Mouse (Mus musculus): Measurements from ENCODE around the gene Dock9.
"Not testable (repeated sequence)": the region's sequence is repeated elsewhere in the genome, so short reads cannot be mapped to it uniquely, and the experiment has no call there.

Dock9 gene

DNA sequence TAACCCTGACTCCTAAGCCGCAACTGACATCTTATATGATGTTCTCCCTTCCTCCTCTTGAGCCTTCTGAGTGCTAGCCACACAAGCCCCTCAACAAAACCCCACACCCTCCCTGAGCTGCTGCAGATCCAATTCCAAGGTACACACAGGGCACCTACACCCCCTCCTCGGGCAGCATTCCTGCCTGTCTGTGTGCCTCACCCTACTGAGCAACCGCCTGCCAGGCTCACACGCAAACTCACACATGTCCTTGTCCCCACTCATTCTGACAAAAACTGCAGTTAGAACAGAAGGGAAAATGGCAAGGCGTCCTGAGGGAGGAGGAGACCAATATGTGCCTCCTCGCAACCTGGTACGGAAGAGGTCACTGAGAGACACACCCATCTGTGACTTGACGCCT lies 60.4 kb downstream of the Dock9 start:
- no peak for DNase-seq (ENCODE audit: low spot score)

DNA sequence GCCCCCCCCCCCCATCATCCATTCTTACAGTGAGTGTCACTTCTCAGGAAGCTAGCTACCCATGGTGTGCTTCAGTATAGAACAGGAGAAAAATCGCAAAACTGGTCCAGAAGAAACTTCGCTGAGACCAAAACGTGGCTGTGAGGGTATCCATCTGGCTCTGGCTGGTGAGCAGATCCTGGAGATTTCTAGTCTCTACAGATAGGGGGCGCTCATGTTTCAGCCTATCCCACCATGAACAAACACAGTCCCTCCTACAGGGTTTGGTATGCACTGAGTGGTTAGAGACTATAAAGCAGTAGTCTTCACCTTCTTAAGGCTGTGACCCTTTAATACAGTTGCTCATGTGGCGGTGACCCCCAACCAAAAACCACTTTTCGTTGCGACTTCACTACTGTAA lies 62.0 kb downstream of the Dock9 start:
- no peak for DNase-seq (ENCODE audit: low spot score)

DNA sequence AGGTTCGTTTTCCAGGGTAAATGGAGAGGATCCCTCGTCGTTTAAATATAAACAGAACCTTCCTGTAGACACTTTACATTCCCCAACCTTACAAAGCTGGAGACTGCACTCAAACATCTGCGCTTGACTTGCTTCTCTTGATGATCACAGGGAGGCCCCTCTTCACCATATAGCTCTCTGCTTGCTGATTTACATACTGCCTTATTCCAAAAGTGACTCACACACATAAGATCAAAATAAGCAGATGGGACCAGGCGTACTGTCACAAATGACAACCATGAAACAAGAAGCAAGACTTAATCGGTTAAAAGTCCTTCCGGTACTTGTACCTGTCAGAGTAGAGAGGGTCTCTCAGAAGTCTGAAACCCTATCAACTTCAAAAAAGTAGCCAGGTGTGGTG lies 63.4 kb downstream of the Dock9 start:
- DNase-seq (ENCODE audit: low spot score) = no peak

DNA sequence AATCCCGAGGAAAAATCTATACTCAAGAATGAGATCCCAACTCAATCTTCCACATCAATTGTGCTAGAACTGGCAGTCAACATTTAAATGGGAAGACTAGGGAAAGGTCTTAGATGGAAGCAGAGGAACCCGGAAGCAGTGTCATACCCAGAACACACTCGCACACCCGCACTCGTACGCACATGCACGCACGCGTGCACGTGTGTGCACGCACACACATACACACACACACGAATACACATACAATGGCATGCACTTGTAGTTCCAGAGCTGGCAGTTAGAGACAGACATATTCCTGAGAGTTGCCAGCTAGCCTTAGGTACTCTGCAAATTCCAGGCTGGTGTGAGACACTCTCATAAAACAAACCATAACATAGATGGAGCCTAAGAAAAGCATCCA lies 63.9 kb downstream of the Dock9 start:
- DNase-seq (ENCODE audit: low spot score) = no peak

DNA sequence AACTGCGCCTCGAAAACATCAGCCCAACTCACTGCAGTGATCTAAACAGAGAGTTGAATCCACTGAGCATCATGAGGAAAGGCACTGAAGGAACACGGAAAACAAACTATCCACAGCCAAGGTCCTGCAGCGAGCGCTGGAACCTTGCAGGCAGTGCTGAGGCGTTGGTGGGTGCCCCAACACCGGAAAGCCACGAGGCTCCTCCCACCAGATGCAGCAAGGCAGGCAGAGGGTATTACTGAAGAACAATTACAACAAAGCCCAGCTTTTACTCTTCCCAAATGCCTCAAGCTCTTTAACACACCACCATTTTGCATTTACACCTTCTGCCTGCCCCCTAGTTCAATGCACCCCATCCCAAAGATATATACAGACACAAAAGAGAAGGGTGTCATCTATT lies 65.4 kb downstream of the Dock9 start:
- no peak for DNase-seq (ENCODE audit: low spot score)

DNA sequence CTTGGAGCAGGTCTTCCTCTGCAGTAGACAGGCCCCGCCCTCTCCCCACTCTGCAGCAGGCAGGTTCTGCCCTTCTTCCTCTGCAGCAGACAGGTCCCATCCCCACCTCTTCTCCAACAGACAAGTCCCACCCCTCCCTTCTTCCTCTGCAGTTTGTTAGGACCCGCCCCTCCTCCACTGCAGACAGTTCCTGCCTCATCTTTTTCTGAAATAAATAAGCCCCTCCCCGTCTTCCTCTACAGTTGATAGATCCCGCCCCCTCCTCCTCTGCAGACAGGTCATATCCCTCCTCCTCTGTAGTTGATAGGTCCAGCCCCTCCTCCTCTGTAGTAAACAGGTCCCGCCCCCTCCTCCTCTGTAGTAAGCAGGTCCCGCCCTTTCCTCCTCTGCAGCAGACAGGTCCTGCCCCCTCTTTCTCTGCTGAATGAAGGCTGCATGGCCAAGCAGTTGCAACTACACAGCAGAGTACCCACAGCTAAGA lies 65.9 kb downstream of the Dock9 start:
- DNase-seq (ENCODE audit: low spot score) = no peak

DNA sequence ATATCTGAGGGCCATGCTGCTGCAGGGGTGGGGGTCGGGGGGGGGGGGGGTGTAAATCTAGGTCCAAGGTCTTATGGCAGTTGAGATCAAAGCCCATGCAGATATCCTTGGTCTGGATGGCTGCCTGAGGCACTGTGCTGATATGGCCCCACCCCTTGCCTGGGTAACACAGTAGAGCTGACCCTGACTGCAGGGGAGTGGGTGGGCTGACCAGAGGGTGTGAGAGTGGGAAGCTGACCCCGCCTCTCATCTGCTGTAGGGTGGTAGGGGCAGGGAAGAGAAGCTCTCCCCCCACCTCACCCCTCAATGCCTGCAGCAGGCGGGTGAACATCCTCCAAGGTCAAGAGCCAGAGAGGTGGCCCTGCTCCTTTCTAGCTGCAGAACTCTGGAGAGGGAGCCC lies 66.7 kb downstream of the Dock9 start:
- DNase-seq (ENCODE audit: low spot score) = no peak

DNA sequence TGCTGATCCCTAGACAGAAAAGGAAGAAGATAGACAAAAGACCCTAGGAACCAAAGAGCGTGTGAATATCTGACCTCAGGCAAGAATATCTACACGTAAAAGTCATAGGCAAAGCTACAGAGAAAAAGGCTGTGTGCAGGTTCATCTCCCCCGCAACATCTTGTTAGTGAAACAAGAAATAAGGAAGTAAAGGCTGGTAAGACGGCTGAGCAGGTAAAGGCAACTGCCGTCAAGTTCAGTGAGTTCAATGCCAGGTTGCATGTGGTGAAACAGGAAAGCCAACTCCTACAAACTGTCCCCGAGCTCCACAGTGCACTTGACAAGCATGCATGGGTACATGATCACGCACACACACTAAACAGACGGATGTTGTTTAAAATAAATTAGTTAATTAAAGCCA lies 69.6 kb downstream of the Dock9 start:
- DNase-seq (ENCODE audit: low spot score) = no peak

DNA sequence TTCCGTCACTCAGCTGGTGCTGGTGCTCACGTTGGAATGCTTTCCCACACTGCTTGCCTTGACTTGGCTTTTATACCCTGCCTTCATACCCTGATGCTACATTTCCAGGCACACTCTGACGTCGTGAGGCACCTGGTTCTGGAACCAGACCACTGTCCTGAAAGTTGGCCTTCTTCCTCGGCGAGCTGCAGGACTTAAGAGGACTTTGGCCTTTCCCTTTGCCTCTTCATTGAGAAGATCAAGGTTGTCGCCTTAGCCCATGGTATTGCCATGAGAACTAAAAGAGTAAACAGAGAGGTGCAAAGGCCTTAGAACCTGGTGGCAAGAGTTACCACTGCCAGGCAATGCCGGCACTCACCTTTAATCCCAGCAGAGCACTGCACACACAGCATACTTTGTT lies 73.1 kb downstream of the Dock9 start:
- no peak for DNase-seq (ENCODE audit: low spot score)

DNA sequence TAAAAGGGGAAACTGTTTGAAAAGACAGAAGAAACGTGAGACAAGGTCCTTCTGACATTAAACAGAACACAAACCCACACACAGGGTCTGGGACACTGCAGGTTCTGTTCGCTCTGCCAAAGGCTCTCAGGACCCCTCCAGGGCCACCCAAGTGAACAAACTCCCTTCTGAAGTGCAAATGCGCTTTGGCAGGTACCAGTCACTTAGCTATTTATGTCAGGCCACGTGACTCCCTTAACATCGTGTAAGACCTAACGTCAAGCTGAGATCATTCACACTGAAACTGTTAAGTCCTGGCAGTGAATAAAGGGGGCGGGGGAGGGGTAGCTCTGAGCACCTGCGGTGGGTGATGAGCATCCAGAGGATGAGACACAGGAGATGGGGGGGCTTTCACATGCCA lies 74.9 kb downstream of the Dock9 start:
- DNase-seq (ENCODE audit: low spot score) = no peak

DNA sequence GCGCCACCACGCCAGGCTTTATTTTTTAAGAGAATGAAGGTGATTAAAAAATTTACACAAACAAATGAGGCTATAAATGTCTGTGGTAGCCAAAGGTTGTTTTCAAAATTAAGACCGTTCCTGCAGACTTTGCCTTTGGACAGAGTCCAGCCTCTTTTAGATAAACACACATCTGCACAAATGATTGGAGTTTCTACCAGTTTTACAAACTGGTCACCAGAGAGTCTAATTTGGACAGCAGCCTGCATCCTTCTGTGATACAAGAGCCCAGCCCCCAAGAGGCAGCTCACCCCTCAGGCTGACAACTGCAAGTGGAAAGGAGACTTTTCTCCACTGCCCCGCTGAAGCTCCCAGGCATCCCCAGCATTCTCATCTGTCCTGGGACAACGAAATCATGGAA lies 76.2 kb downstream of the Dock9 start:
- no peak for DNase-seq (ENCODE audit: low spot score)

DNA sequence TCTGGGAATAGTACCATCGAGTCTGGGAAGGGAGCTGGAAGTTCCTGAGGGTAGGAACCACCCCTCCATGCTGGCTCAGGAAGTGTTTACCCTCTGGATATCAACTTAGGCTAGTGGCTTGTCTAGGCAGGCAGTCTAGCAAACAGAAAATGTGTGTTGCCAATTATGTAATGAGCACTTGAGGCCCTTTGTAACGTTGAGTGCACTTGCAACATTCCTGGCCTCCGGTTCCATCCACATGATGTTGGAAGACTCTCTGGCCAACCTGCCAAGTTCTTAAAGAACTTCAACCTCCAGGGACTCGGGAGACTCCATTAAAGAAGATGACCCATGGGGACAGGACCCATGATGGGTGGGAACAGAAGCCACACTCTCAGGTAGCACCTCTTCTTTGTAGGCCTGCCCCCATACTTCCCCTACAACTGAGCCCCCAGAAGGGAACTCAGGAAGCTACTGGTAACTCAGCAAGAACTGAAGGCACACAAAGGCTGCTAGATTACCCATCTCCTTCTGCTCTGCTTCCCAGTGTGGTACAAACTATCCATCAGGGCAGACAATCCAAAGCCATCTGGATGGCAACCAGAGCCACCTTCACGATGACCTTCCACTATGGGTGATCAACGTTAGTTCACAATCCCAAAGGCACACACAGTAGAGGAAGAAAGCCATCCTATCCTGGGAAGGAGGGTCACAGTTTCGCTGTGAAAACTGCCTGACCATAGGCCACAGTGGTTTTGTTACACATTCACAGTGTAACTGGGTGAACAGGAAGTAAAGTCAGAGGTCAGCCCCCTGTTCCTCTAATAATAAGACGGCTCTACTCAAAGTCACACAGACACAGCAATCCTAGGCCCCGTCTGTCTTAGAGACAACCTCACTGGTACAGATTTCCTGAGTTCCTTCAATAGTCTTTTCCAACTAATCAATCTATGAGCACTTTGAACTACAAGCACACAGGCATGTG lies 77.7 kb downstream of the Dock9 start:
- DNase-seq (ENCODE audit: low spot score) = no peak

DNA sequence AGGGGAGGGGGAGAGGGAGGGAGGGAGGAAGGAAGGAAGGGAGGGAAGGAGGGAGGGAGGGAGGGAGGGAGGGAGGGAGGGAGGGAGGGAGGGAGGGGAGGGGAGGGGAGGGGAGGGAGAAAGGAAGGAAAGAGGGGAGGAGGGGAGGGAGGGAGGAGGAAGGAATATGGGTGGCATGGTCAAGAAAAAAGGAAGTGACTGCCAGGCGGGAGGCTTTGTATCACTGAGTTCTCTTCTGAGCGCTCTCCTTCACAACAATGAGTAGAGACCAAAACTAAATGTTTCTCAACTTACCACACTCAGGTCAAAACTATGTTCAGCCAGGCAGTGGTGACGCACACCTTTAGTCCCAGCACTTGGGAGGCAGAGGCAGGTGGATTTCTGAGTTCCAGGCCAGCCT lies 82.8 kb downstream of the Dock9 start:
- not testable (repeated sequence) for DNase-seq (ENCODE audit: low spot score)

DNA sequence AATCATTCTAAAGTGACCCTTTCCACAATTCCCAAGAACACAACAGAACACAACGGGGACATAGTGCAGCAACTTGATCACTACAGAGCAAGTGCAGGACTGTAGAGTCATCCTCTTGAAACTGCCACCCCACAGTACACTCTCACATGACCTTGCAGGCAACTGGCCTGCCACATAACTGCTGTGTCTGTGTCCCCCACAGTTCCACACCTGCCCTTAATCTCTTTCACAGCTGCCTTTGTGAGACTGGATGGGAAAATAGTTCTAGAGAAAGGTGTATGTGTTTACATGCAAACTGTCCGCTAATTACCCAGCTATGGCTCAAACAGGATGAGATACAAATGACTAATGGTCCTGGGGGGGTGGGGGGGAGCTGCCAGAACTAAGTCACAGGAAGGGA lies 83.4 kb downstream of the Dock9 start:
- DNase-seq (ENCODE audit: low spot score) = no peak

DNA sequence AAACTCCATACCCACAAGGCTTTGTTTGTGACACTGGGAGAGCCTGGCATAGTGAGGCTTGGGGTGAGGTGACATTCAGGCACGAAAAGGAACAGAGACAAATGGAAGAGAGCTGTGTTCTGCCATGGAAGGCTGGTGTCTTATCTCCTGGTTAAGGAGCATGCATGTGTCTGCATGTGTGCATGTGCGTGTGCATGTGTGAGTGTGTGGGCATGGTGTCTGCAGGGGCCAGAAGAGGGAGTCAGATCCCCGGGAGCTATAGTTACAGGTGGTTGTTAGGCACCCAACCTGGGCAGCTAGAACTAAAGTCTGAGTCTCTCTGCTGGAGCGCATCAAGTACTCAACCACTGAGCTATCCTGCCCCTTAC lies 83.8 kb downstream of the Dock9 start:
- no peak for DNase-seq (ENCODE audit: low spot score)

DNA sequence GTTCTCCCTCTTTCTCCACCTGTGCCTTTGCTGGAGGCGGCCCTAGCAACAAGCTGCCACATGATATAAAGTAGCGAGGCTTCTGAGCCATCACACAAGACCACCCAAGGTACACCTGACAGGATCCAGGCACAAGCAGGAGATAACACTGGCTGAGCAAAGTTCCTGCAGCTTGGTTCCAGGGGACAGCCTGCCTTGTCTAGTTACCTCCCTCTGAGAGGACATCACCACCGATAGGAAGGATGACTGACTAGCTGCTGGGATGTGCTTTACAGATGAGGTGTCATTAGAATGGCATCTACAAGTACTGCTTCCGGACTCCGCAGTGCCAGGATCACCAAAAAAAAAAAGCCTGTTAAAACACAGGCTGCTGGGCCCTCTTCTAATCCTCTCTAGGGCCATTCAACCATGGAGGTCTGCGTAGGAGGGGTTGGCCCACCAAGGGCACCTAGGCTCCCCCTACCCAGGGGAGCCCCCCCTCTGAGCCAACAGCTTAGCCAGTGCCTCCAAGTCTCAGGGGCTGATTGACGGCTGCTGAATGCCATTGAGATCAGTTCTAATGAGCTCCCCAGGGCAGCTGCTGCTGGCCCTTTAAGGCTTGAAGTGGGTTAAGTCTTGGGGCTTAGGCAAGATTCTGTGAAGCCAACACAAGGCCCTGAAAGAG lies 84.3 kb downstream of the Dock9 start:
- no peak for DNase-seq (ENCODE audit: low spot score)

DNA sequence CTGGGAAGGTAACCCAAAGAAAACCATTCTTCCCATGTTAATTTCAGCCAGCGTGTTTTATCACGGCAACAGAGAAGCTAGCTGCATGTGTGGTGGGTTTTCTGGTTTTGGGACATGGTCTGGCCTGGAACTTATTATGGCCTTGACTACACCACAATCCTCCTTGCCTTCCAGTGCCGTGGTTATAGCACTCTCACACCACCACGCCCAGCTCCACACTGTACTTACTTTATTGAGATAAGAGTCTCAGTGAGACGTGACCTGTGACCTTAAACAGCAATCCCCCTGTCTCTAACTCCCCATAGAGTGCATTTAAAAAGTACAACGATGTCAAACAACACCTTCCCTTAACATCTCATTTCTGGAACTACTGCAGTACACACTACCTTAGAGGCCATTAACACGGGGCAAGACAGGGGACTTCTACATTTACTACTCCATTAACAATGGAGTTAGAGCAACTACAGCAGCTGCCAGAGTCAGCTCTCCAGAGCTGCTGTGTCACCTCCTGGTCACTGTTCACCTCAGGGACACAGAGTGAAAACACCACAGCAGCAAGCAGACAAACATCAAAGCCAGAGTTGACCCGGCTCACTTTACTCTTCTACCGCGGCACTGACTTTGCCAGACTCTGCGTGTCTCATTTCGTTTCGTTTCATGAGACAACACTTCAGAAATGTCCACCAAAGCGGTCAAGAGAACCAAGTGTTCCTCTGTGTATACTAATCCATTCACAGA lies 86.4 kb downstream of the Dock9 start:
- DNase-seq (ENCODE audit: low spot score) = no peak

DNA sequence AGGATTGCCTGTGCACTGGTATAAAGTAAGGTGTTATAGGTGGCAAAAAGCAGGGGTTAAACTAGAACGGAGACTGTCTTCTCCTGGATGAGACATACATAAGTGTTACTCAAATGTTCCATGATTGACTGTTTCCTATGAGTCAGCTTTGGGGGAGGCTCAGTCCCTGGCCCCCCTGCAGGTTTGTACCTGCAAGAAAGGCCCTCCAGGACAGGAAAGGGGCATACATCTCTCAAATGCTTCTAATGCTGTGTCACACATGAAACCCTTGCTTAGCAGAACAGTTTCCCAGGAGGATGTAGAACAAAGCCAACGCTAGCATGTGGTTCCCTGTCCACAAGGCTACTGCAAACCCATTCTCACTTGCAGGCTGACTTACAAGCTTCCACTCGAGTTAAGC lies 87.5 kb downstream of the Dock9 start:
- DNase-seq (ENCODE audit: low spot score) = no peak

DNA sequence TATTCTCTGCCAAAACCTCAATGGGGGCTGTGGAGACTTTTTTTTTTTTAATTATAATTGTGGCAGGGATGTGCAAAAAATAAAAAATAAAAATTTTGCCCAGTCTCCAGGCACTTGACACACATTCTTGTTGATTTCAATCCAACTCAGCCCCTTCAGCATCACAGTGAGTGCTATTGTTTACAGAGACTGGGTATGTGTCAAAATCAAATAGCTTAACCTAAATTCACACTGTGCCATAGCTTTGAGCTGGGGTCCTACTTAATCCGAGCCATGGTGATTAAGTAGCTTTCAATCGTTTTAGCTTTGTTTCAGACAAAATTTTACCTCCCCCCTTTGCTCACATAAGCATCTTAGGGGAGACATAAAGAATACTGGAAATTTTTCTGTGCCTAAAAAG lies 89.4 kb downstream of the Dock9 start:
- no peak for DNase-seq (ENCODE audit: low spot score)

DNA sequence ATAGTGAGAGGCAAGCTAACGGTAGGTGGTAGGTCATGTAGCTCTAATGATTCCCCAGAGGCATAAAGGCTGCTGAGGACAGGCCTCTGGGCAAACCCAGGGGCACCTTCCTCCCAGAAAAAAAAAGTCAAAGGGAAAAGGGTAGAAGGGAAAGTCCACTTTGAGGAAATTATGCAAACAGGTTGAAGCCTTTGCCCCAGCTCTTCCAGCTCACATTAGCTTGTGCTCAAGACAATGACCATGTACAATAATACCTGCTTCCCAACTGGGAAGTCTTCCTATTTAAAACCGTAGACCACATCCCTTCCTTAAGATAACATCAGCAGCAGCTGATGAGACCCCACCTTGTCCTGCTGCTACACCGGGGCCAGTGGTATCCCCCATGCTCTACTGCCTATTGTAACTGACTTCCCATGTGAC lies 91.1 kb downstream of the Dock9 start:
- no peak for DNase-seq (ENCODE audit: low spot score)

DNA sequence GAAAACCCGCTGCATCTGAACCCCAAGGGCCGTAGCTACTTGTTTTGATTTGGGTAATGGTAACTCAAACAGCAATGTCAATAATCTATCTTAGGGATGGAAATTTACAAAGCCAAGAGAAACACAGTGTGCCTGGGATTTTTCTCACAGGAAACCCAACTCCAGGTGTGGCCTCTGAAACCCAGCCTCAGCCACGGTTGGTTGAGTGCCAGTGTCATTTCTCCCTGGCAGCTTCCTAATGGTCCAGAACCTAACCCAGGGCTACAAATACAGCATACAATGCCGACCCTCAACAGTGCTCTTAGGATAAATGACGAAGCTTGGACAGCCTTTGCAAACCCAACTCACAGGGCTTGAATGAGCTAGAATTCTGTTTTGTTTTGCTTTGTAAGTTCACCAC lies 92.0 kb downstream of the Dock9 start:
- no peak for DNase-seq (ENCODE audit: low spot score)

DNA sequence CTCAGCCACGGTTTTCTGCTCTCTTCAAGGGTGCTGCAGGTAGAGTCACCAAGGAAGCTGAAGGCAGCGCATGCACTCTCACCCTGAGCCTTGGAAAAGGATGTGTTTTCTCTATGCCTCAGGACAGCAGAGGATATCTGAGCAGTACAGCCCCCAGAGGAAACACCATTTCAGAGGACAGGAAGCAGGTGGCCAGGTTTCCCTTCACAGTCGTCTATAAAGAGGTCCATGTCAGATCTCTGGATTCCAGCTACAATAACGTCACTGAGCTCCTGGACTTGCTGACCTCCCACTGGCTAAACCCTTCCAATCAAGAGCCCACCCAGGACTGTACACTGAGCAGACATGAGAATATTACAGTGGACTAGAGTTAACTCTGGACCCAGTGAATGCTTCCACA lies 95.1 kb downstream of the Dock9 start:
- DNase-seq (ENCODE audit: low spot score) = no peak

DNA sequence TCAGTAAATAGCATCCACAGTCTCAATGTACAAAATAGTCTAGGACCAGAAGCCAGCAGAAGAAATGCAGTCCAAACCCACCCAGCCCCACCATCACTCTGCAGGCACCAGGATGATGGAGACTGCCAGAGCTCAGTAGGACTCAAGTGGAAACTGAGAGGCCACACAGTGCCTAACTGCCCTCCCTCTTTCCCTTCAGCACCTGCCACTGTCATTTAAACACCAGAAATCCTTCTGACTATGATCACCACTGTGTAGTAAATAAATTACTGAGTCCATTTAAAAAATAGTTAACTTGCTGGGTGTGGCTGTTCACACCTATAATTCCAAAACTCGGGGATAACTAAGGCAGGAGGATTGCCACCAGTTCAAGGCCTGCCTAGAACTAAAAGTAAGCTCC lies 97.6 kb downstream of the Dock9 start:
- no peak for DNase-seq (ENCODE audit: low spot score)
